Mouse (Mus musculus): Measurements from ENCODE around the gene Atg101. TPM values are rescaled to one million over a fixed set of nuclear protein-coding genes. Genes with fewer than 3 reads are reported as not detected.

Gene Atg101
- polyA plus RNA-seq, 1 experiment = 37.6 TPM

- Histone ChIP-seq H3K27ac (ENCODE audit: insufficient read depth, low read length) (no peak overlapping the region), H3K9ac (ENCODE audit: low read depth, poor library complexity, severe bottlenecking) (no peak overlapping the region), H3K4me3 (ENCODE audit: low read depth, low read length) (no peak overlapping the region), H3K4me1 (ENCODE audit: control insufficient read depth, insufficient read depth, low read length) (peaks cover 22% of the 10 kb centered on the region), H3K9me3 (replicated peaks; ENCODE audit: control insufficient read depth, insufficient read depth, low read length, poor library complexity, severe bottlenecking) (no peaks in the 10 kb centered on the region), H3K36me3 (ENCODE audit: control insufficient read depth, insufficient read depth, low read length, poor library complexity, severe bottlenecking) (peaks cover 38% of the 10 kb centered on the region), H3K27me3 (ENCODE audit: control insufficient read depth, insufficient read depth, low read length, poor library complexity, severe bottlenecking) (no peaks in the 10 kb centered on the region)
- TF ChIP-seq CTCF (IDR thresholded peaks at IDR 0.05; ENCODE audit: low read depth, low read length) (no peak), EP300 (IDR thresholded peaks at IDR 0.05; ENCODE audit: insufficient read depth, low read depth, low read length) (0 out of 2 replicates have a peak, but pooled peaks have one; percentile 8)
Observed at GRCm38 (mm10) chr15:101274380-101274779, 9.7 kb upstream of the Atg101 start.

- H3K27me3 ChIP-seq (ENCODE audit: control insufficient read depth, insufficient read depth, low read length, poor library complexity, severe bottlenecking) = no peaks in the 10 kb centered on the region
- no peaks in the 10 kb centered on the region for H3K9me3 ChIP-seq (replicated peaks; ENCODE audit: control insufficient read depth, insufficient read depth, low read length, poor library complexity, severe bottlenecking)
- peak overlapping the region; percentile 7; the same call in 1 of the 2 replicates for H3K9ac ChIP-seq (ENCODE audit: low read depth, poor library complexity, severe bottlenecking)
- H3K27ac ChIP-seq (ENCODE audit: insufficient read depth, low read length) = peak overlapping the region; percentile 91
- peaks cover 16% of the 10 kb centered on the region for H3K36me3 ChIP-seq (ENCODE audit: control insufficient read depth, insufficient read depth, low read length, poor library complexity, severe bottlenecking)
- TF ChIP-seq POLR2A (IDR thresholded peaks at IDR 0.05; ENCODE audit: insufficient read depth, low read length) = no peak
- TF ChIP-seq EP300 (IDR thresholded peaks at IDR 0.05; ENCODE audit: insufficient read depth, low read depth, low read length) = peak; percentile 95
- no peak for TF ChIP-seq CTCF (IDR thresholded peaks at IDR 0.05; ENCODE audit: low read depth, low read length)
- peaks cover 20% of the 10 kb centered on the region for H3K4me1 ChIP-seq (ENCODE audit: control insufficient read depth, insufficient read depth, low read length)
- no peak overlapping the region for H3K4me3 ChIP-seq (ENCODE audit: low read depth, low read length)
Observed at GRCm38 (mm10) chr15:101277351-101277899, 6.6 kb upstream of the Atg101 start.

GRCm38 (mm10) chr15:101278589-101278988 is 5.5 kb upstream of the Atg101 start:
- Histone ChIP-seq H3K4me1 (ENCODE audit: control insufficient read depth, insufficient read depth, low read length) (peaks cover 20% of the 10 kb centered on the region), H3K27me3 (ENCODE audit: control insufficient read depth, insufficient read depth, low read length, poor library complexity, severe bottlenecking) (no peaks in the 10 kb centered on the region), H3K36me3 (ENCODE audit: control insufficient read depth, insufficient read depth, low read length, poor library complexity, severe bottlenecking) (peaks cover 6% of the 10 kb centered on the region), H3K4me3 (ENCODE audit: low read depth, low read length) (no peak overlapping the region), H3K27ac (ENCODE audit: insufficient read depth, low read length) (peak overlapping the region; percentile 68), H3K9ac (ENCODE audit: low read depth, poor library complexity, severe bottlenecking) (peak overlapping the region; percentile 7; the same call in 1 of the 2 replicates), H3K9me3 (replicated peaks; ENCODE audit: control insufficient read depth, insufficient read depth, low read length, poor library complexity, severe bottlenecking) (no peaks in the 10 kb centered on the region)
- TF ChIP-seq POLR2A (IDR thresholded peaks at IDR 0.05; ENCODE audit: insufficient read depth, low read length) = no peak
- TF ChIP-seq EP300 (IDR thresholded peaks at IDR 0.05; ENCODE audit: insufficient read depth, low read depth, low read length) = peak; percentile 29; the same call in 1 of the 2 replicates
- TF ChIP-seq CTCF (IDR thresholded peaks at IDR 0.05; ENCODE audit: low read depth, low read length) = no peak

- no peaks in the 10 kb centered on the region for H3K9me3 ChIP-seq (replicated peaks; ENCODE audit: control insufficient read depth, insufficient read depth, low read length, poor library complexity, severe bottlenecking)
- no peak overlapping the region for H3K4me3 ChIP-seq (ENCODE audit: low read depth, low read length)
- peaks cover 17% of the 10 kb centered on the region for H3K4me1 ChIP-seq (ENCODE audit: control insufficient read depth, insufficient read depth, low read length)
- H3K27ac ChIP-seq (ENCODE audit: insufficient read depth, low read length) = peak overlapping the region; percentile 68
- no peaks in the 10 kb centered on the region for H3K27me3 ChIP-seq (ENCODE audit: control insufficient read depth, insufficient read depth, low read length, poor library complexity, severe bottlenecking)
- TF ChIP-seq EP300 (IDR thresholded peaks at IDR 0.05; ENCODE audit: insufficient read depth, low read depth, low read length) (no peak), POLR2A (IDR thresholded peaks at IDR 0.05; ENCODE audit: insufficient read depth, low read length) (no peak), CTCF (IDR thresholded peaks at IDR 0.05; ENCODE audit: low read depth, low read length) (no peak)
- H3K36me3 ChIP-seq (ENCODE audit: control insufficient read depth, insufficient read depth, low read length, poor library complexity, severe bottlenecking) = no peaks in the 10 kb centered on the region
- H3K9ac ChIP-seq (ENCODE audit: low read depth, poor library complexity, severe bottlenecking) = no peak overlapping the region
Observed at GRCm38 (mm10) chr15:101279430-101279999, 4.6 kb upstream of the Atg101 start.

- 0 out of 2 replicates have a peak, but pooled peaks cover 7% of the 10 kb centered on the region for H3K36me3 ChIP-seq (ENCODE audit: control insufficient read depth, insufficient read depth, low read length, poor library complexity, severe bottlenecking)
- TF ChIP-seq EP300 (IDR thresholded peaks at IDR 0.05; ENCODE audit: insufficient read depth, low read depth, low read length) (no peak), POLR2A (IDR thresholded peaks at IDR 0.05; ENCODE audit: insufficient read depth, low read length) (no peak), CTCF (IDR thresholded peaks at IDR 0.05; ENCODE audit: low read depth, low read length) (no peak)
- no peak overlapping the region for H3K27ac ChIP-seq (ENCODE audit: insufficient read depth, low read length)
Observed at GRCm38 (mm10) chr15:101282471-101282870, 1.6 kb upstream of the Atg101 start.

More at GRCm38 (mm10) chr15:101282471-101282870, 1.6 kb upstream of the Atg101 start:
- H3K4me3 ChIP-seq (ENCODE audit: low read depth, low read length) = no peak overlapping the region
- no peaks in the 10 kb centered on the region for H3K9me3 ChIP-seq (replicated peaks; ENCODE audit: control insufficient read depth, insufficient read depth, low read length, poor library complexity, severe bottlenecking)
- no peak overlapping the region for H3K9ac ChIP-seq (ENCODE audit: low read depth, poor library complexity, severe bottlenecking)
- H3K4me1 ChIP-seq (ENCODE audit: control insufficient read depth, insufficient read depth, low read length) = peaks cover 17% of the 10 kb centered on the region
- no peaks in the 10 kb centered on the region for H3K27me3 ChIP-seq (ENCODE audit: control insufficient read depth, insufficient read depth, low read length, poor library complexity, severe bottlenecking)

All from ES-Bruce4 (cell line).